9 mouse cellular contexts compared by ENCODE assay signal in the genomic region with DNA sequence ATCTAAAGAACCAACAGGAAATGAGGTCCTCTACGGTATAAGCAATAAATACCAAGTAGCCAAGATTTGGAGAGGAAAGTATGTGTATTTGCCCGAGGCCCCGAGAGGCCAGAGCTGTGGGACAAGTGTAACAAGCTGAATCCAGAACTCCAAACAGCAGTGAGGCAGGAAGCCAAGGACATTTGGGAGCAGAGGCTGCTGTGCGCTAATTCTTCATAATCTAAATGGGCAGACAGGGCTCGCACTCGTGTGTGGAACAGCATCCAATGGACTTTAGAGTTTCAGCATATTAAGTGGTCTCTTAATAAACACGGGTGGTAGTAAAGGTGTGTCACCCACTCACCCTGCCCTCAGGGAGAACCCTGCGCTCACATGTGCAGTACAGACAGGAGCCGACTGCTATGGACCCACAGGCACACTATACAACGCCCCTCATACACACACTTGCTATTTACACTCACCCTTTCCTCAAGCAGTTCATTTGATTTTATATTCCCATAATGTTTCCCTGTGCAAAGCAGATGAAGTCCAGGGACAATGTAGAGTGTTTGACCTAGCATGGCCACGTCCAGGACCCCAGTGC. TPM values are rescaled to one million over a fixed set of nuclear protein-coding genes. Genes with fewer than 3 reads are reported as not detected.
DNase-seq lines count a peak whose midpoint lies in the region; ATAC-seq and TF ChIP-seq lines count a peak whose summit lies in the region.
"Had no signal": no experiment of that assay in that cellular context is flagged by ENCODE, and none has a peak within 500 bp of the region (broad histone marks: within the 10 kb centered on the region; RNA-seq: fewer than 3 reads in every experiment).

No protein-coding gene starts in this region.

- peak; percentile 46 to 70 for DNase-seq in adrenal gland, adult (ENCODE audit: inconsistent age in 2 of 2, low spot score in 1 of 2)
- no peak for DNase-seq in adrenal gland, adult 8-10 months
- peak; percentile 87 for DNase-seq in liver, adult 2 months (ENCODE audit: extremely low read depth, low read depth, low spot score)
- no peak for DNase-seq in liver, embryonic 11.5 days (ENCODE audit: low spot score)
- peak; percentile 74 for DNase-seq in kidney, adult 9 months
- DNase-seq in lung, postnatal 14 days = peak; percentile 60
- no peak for DNase-seq in right cerebral cortex, postnatal 4 days
- no peak for DNase-seq in thymus, postnatal 36 days
- DNase-seq: right cerebral cortex, adult 18-20 months had no signal

- no peaks in the 10 kb centered on the region for H3K9me3 ChIP-seq in liver, embryonic 11.5 days (ENCODE audit: control insufficient read depth, low read length)

- H3K27me3 ChIP-seq in liver, adult 2 months (ENCODE audit: control insufficient read depth, insufficient read depth, low read length) = no peaks in the 10 kb centered on the region
- H3K27me3 ChIP-seq in liver, embryonic 11.5 days (replicated peaks; ENCODE audit: control insufficient read depth, insufficient read depth, low read length) = no peaks in the 10 kb centered on the region

- H3K79me2 ChIP-seq in liver, adult 2 months (ENCODE audit: control insufficient read depth, insufficient read depth, low read length) = peaks cover 36% of the 10 kb centered on the region

- no peak for TF ChIP-seq CTCF in liver, adult 2 months (IDR thresholded peaks at IDR 0.05; ENCODE audit: low read depth, low read length)

- H3K4me2 ChIP-seq in liver, embryonic 11.5 days = no peak overlapping the region

- no peak for TF ChIP-seq POLR2A in liver, adult 2 months (IDR thresholded peaks at IDR 0.05; ENCODE audit: extremely low read depth, insufficient read depth, low read length)

- no peak overlapping the region for H3K4me3 ChIP-seq in liver, adult 2 months (ENCODE audit: insufficient read depth, low read depth, low read length)
- H3K4me3 ChIP-seq in liver, embryonic 11.5 days (ENCODE audit: low read depth, low read length) = no peak overlapping the region

- no peak for ATAC-seq in liver, embryonic 11.5 days (replicated peaks; ENCODE audit: low FRiP score)

- peaks cover 24% of the 10 kb centered on the region for H3K4me1 ChIP-seq in liver, adult 2 months (ENCODE audit: control insufficient read depth, insufficient read depth, low read length)
- peaks cover 36% of the 10 kb centered on the region for H3K4me1 ChIP-seq in liver, embryonic 11.5 days (replicated peaks; ENCODE audit: control insufficient read depth, insufficient read depth, low read length)

- peak overlapping the region; percentile 4 for H3K9ac ChIP-seq in liver, adult 2 months (ENCODE audit: low read depth, low read length)
- H3K9ac ChIP-seq in liver, embryonic 11.5 days (ENCODE audit: low read depth, low read length) = no peak overlapping the region

- peak overlapping the region; percentile 56 for H3K27ac ChIP-seq in liver, adult 2 months (replicated peaks; ENCODE audit: insufficient read depth, low read depth, low read length)
- no peak overlapping the region for H3K27ac ChIP-seq in liver, embryonic 11.5 days (ENCODE audit: low read depth, low read length)

- H3K36me3 ChIP-seq in liver, adult 2 months (ENCODE audit: control insufficient read depth, insufficient read depth, low read length) = no peaks in the 10 kb centered on the region
- H3K36me3 ChIP-seq in liver, embryonic 11.5 days (ENCODE audit: control insufficient read depth, insufficient read depth, low read length) = no peaks in the 10 kb centered on the region

- 25% methylated on average over 11 of the region's 11 CpGs for WGBS in liver, adult 2 months
- 67% methylated on average over 11 of the region's 11 CpGs for WGBS in liver, embryonic 11.5 days

RNA-seq across cellular contexts. Expression of gene Wdfy3, which starts 15.1 kb away (rescaled TPM):
- total RNA-seq in adrenal gland, adult 8-10 months (2022) = 10 to 100 TPM; 41.6 to 70.2 (median 56.0) TPM
- 17.0 and 28.1 TPM in 2 replicates for total RNA-seq in liver, adult 2 months (2014; rRNA removed)
- polyA plus RNA-seq in liver, adult 2 months (2012; rRNA removed) = 12.3 and 14.4 TPM in 2 replicates
- 10.4 and 12.7 TPM in 2 replicates for polyA plus RNA-seq in liver, embryonic 11.5 days (2014; fragmentation: Nextera tagmentation; extraction: Ambion mirVana)

Comparison
In these comparisons a context has a peak if more than half of its experiments do, and no peak if none do; other contexts are left out.
1. DNase-seq: peak in adrenal gland, adult (2 of 2), liver, adult 2 months (single experiment), kidney, adult 9 months (single experiment) and lung, postnatal 14 days (single experiment); none in adrenal gland, adult 8-10 months (single experiment), liver, embryonic 11.5 days (single experiment), right cerebral cortex, postnatal 4 days (single experiment) and thymus, postnatal 36 days (0 of 2).